Mouse (Mus musculus) erythroblast, embryonic 14.5 days (primary cell): ENCODE measurements around the gene Sec23ip. TPM values are rescaled to one million over a fixed set of nuclear protein-coding genes. Genes with fewer than 3 reads are reported as not detected.

Experiments
- H3K27me3 ChIP-seq: 2 replicates; pipeline ENCODE4 v1.6.1; 2012; ENCODE audit warnings: inconsistent platforms; ENCODE audit not compliant: control insufficient read depth
- H3K36me3 ChIP-seq: 2 replicates; pipeline ENCODE4 v1.6.1; 2012; ENCODE audit warnings: mild to moderate bottlenecking, inconsistent platforms; ENCODE audit not compliant: control insufficient read depth
- H3K4me1 ChIP-seq: 2 replicates; pipeline ENCODE4 v1.6.1; 2012; ENCODE audit warnings: inconsistent platforms; ENCODE audit not compliant: control insufficient read depth
- H3K4me3 ChIP-seq: replicated peaks from 2 replicates; pipeline ENCODE3; 2012; ENCODE audit warnings: moderate library complexity, mild to moderate bottlenecking, inconsistent platforms
- H3K9me3 ChIP-seq: 2 replicates; pipeline ENCODE4 v1.6.1; 2012; ENCODE audit warnings: low read length, inconsistent platforms, mixed read lengths; ENCODE audit not compliant: control insufficient read depth
- GATA1 ChIP-seq: IDR thresholded peaks from 2 replicates; pipeline ENCODE4 v1.6.1; 2012; ENCODE audit warnings: low read length, inconsistent platforms, mixed read lengths
- TAL1 ChIP-seq: IDR thresholded peaks from 3 replicates; pipeline ENCODE4 v1.6.1; 2012; ENCODE audit warnings: low read length, inconsistent platforms, mixed read lengths
- polyA plus RNA-seq: library from polyadenylated mRNA; stranded (reverse); fragments of >175 nt; gene quantifications from 2 replicates; pipeline ENCODE4 v1.2.3, GENCODE M21; 2012

Sec23ip gene
- polyA plus RNA-seq, 1 experiment: 0.13 TPM

GRCm38 (mm10) chr7:128755396-128755795 is 10.7 kb downstream of the Sec23ip start:
- peaks cover 5% of the 10 kb centered on the region; the same call in 1 of the 2 replicates for H3K9me3 ChIP-seq
- H3K4me3 ChIP-seq: no peak overlapping the region
- H3K4me1 ChIP-seq: peaks cover 2% of the 10 kb centered on the region
- H3K36me3 ChIP-seq: peaks cover 98% of the 10 kb centered on the region
- H3K27me3 ChIP-seq: no peaks in the 10 kb centered on the region
- TF ChIP-seq GATA1: no peak
- no peak for TF ChIP-seq TAL1

GRCm38 (mm10) chr7:128758948-128759347 is 14.2 kb downstream of the Sec23ip start:
- TF ChIP-seq GATA1 (no peak), TAL1 (no peak)
- Histone ChIP-seq H3K4me3 (no peak overlapping the region), H3K36me3 (peaks cover 97% of the 10 kb centered on the region)

GRCm38 (mm10) chr7:128766696-128767095 is 22.0 kb downstream of the Sec23ip start:
- Histone ChIP-seq H3K27me3 (no peaks in the 10 kb centered on the region), H3K36me3 (peaks cover 94% of the 10 kb centered on the region), H3K4me3 (no peak overlapping the region), H3K4me1 (peaks cover 2% of the 10 kb centered on the region; the same call in 1 of the 2 replicates), H3K9me3 (no peaks in the 10 kb centered on the region)
- TF ChIP-seq GATA1: no peak
- no peak for TF ChIP-seq TAL1

More at GRCm38 (mm10) chr7:128758948-128759347, 14.2 kb downstream of the Sec23ip start:
- Histone ChIP-seq H3K4me1 (no peaks in the 10 kb centered on the region), H3K27me3 (no peaks in the 10 kb centered on the region), H3K9me3 (peaks cover 6% of the 10 kb centered on the region; the same call in 1 of the 2 replicates)

GRCm38 (mm10) chr7:128777201-128777600 is 32.5 kb downstream of the Sec23ip start:
- H3K4me1 ChIP-seq: no peaks in the 10 kb centered on the region
- H3K4me3 ChIP-seq: no peak overlapping the region
- TF ChIP-seq TAL1 (no peak), GATA1 (no peak)
- H3K36me3 ChIP-seq: peaks cover 98% of the 10 kb centered on the region
- no peaks in the 10 kb centered on the region for H3K27me3 ChIP-seq
- H3K9me3 ChIP-seq: no peaks in the 10 kb centered on the region

GRCm38 (mm10) chr7:128779305-128779704 is 34.6 kb downstream of the Sec23ip start:
- Histone ChIP-seq H3K4me3 (no peak overlapping the region), H3K36me3 (peaks cover 96% of the 10 kb centered on the region), H3K4me1 (no peaks in the 10 kb centered on the region), H3K9me3 (no peaks in the 10 kb centered on the region), H3K27me3 (no peaks in the 10 kb centered on the region)
- no peak for TF ChIP-seq TAL1

- Histone ChIP-seq H3K36me3 (peaks cover 91% of the 10 kb centered on the region), H3K9me3 (no peaks in the 10 kb centered on the region), H3K27me3 (no peaks in the 10 kb centered on the region)
Measured at GRCm38 (mm10) chr7:128781846-128782245, 37.1 kb downstream of the Sec23ip start.

GRCm38 (mm10) chr7:128790045-128790444 is 45.3 kb downstream of the Sec23ip start:
- Histone ChIP-seq H3K27me3 (no peaks in the 10 kb centered on the region), H3K4me1 (no peaks in the 10 kb centered on the region), H3K36me3 (peaks cover 15% of the 10 kb centered on the region), H3K4me3 (no peak overlapping the region), H3K9me3 (no peaks in the 10 kb centered on the region)
- TF ChIP-seq GATA1 (no peak), TAL1 (no peak)

More at GRCm38 (mm10) chr7:128781846-128782245, 37.1 kb downstream of the Sec23ip start:
- no peak for TF ChIP-seq TAL1
- no peak for TF ChIP-seq GATA1
- H3K4me3 ChIP-seq: no peak overlapping the region
- no peaks in the 10 kb centered on the region for H3K4me1 ChIP-seq

GRCm38 (mm10) chr7:128793464-128793863 is 48.7 kb downstream of the Sec23ip start:
- Histone ChIP-seq H3K4me3 (no peak overlapping the region), H3K9me3 (no peaks in the 10 kb centered on the region), H3K36me3 (no peaks in the 10 kb centered on the region), H3K4me1 (no peaks in the 10 kb centered on the region), H3K27me3 (no peaks in the 10 kb centered on the region)
- TF ChIP-seq GATA1 (no peak), TAL1 (no peak)

- TF ChIP-seq TAL1: no peak
- TF ChIP-seq GATA1: no peak
- Histone ChIP-seq H3K4me1 (no peaks in the 10 kb centered on the region), H3K4me3 (no peak overlapping the region), H3K27me3 (no peaks in the 10 kb centered on the region), H3K9me3 (no peaks in the 10 kb centered on the region), H3K36me3 (no peaks in the 10 kb centered on the region)
Measured at GRCm38 (mm10) chr7:128824986-128825563, 80.3 kb downstream of the Sec23ip start.

- no peak overlapping the region for H3K4me3 ChIP-seq
- H3K9me3 ChIP-seq: no peaks in the 10 kb centered on the region
- H3K27me3 ChIP-seq: peaks cover 4% of the 10 kb centered on the region
- peaks cover 3% of the 10 kb centered on the region; the same call in 1 of the 2 replicates for H3K4me1 ChIP-seq
- H3K36me3 ChIP-seq: no peaks in the 10 kb centered on the region
- no peak for TF ChIP-seq GATA1
Measured at GRCm38 (mm10) chr7:128832455-128833081, 87.8 kb downstream of the Sec23ip start.
